Mouse (Mus musculus) forebrain, embryonic 15.5 days (tissue): ENCODE results near the gene Lmbr1. TPM values are rescaled to one million over a fixed set of nuclear protein-coding genes. Genes with fewer than 3 reads are reported as not detected.
"Not testable (repeated sequence)": the region's sequence is repeated elsewhere in the genome, so short reads cannot be mapped to it uniquely, and the experiment has no call there.

Source experiments
- ATAC-seq: fragments of 200-750 bp; cut with Nextera tagmentation; replicated peaks from 2 replicates; pipeline ENCODE4 v1.8.0; 2017; ENCODE audit warnings: mild to moderate bottlenecking, moderate TSS enrichment, moderate library complexity
- H3K27ac ChIP-seq: fragments of 300-500 bp; sonication (generic); replicated peaks from 2 replicates; pipeline ENCODE4 v1.5.1; 2015; ENCODE audit warnings: mild to moderate bottlenecking, inconsistent platforms
- H3K27me3 ChIP-seq: fragments of 300-500 bp; sonication (generic); 2 replicates; pipeline ENCODE4 v1.6.1; 2015; ENCODE audit warnings: inconsistent platforms
- H3K36me3 ChIP-seq: fragments of 300-500 bp; sonication (generic); 2 replicates; pipeline ENCODE4 v1.6.1; 2015; ENCODE audit warnings: mild to moderate bottlenecking, inconsistent platforms
- H3K4me1 ChIP-seq: fragments of 300-500 bp; sonication (generic); 2 replicates; pipeline ENCODE4 v1.6.1; 2015; ENCODE audit warnings: inconsistent platforms
- H3K4me2 ChIP-seq: fragments of 300-500 bp; sonication (generic); replicated peaks from 2 replicates; pipeline ENCODE4 v1.6.1; 2015; ENCODE audit warnings: mild to moderate bottlenecking, inconsistent platforms
- H3K4me3 ChIP-seq: fragments of 300-500 bp; sonication (generic); 2 replicates; pipeline ENCODE4 v1.5.1; 2015; ENCODE audit warnings: mild to moderate bottlenecking, inconsistent platforms
- H3K9ac ChIP-seq: fragments of 300-500 bp; sonication (generic); replicated peaks from 2 replicates; pipeline ENCODE4 v1.6.1; 2015; ENCODE audit warnings: mild to moderate bottlenecking, inconsistent platforms
- H3K9me3 ChIP-seq: fragments of 300-500 bp; sonication (generic); 2 replicates; pipeline ENCODE4 v1.6.1; 2016; ENCODE audit warnings: inconsistent platforms
- WGBS: fragments of 180-500 bp; shearing (Covaris S2); methylation state at CpG from one replicate; pipeline ENCODE4 v1.1.7; 2015; ENCODE audit warnings: mixed read lengths; 5-methylcytosine and 5-hydroxymethylcytosine counted together
- polyA plus RNA-seq: library from polyadenylated mRNA; unstranded; fragments of >200 nt; fragmentation: Nextera tagmentation; extraction: Ambion mirVana; gene quantifications from 2 replicates; pipeline ENCODE4 v1.2.1, GENCODE M21; 2015

Gene Lmbr1
- polyA plus RNA-seq: 25.7 and 26.3 TPM in 2 replicates

DNA sequence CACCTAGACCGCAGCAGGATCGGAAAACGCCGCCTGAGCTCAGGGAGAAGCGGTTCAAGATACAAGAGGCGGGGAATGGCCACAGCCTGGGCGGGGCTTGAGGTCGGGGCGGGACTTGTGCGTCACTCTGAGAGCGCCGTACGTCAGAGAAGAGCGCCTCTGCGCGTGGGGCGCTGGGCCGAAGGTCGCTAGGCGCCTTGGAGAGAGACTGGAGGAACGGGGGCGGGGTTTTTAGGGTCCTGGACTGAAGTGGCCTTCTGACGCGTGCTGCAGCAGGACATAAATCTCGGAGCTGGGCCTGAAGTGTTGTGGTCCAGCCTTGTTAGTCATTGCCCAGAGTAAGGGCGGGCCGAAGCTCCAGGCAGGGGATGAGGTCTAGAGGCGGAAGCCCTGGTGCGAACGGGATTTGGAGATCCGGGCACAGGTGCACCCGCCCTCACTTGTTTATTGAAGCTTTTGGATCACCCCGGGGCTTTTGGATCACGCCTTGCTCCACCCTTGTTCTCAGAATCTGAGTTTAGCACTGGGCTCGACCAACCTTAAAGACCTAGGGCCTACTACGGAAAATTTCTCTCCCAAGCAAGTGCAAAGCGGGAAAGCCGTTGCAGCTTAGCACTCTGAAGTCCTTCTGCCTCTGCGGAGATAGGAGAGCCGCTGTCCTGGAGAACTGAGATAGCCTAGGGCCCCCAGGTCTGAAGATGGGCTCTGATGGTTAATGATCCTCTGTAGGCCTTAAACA, at the start of gene Lmbr1:
Gene Lmbr1 (minus strand): TSS at position 93 of the 739 bp plus-strand sequence.
- peak within 1 kb of the TSS; percentile 86 for H3K4me2 ChIP-seq
- H3K27me3 ChIP-seq: no peaks in the 10 kb centered on the region
- H3K36me3 ChIP-seq: no peaks in the 10 kb centered on the region
- ATAC-seq: peak; percentile 98
- H3K9ac ChIP-seq: peak within 1 kb of the TSS; percentile 67
- H3K4me3 ChIP-seq: peak within 1 kb of the TSS; percentile 66
- H3K27ac ChIP-seq: peak within 1 kb of the TSS; percentile 73
- no peaks in the 10 kb centered on the region for H3K9me3 ChIP-seq
- under 1% methylated on average over 40 of the region's 40 CpGs for WGBS
- H3K4me1 ChIP-seq: peaks cover 16% of the 10 kb centered on the region

DNA sequence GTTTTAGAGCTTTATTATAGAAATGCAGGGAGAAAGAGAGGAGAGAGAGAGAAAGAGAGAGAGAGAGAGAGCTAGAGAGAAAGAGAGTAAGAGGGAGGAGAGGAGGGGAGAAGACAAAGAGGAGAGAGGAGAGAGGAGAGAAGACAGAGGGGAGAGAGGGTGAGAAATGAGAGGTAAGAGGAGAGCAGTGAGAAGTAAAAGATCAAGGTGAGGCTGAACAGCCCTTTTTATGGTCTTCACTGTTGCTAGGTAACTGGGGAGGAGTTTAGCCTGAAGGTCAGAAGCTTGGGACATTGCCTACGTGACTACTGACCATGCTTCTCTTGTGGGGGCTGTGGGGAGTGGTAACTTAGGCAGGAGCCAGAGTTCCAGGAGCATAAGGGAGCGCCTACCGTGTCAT, 45.1 kb upstream of the Lmbr1 start:
- WGBS: 64% methylated on average over 3 of the region's 3 CpGs
- not testable (repeated sequence) for H3K9ac ChIP-seq, H3K9me3 ChIP-seq

DNA sequence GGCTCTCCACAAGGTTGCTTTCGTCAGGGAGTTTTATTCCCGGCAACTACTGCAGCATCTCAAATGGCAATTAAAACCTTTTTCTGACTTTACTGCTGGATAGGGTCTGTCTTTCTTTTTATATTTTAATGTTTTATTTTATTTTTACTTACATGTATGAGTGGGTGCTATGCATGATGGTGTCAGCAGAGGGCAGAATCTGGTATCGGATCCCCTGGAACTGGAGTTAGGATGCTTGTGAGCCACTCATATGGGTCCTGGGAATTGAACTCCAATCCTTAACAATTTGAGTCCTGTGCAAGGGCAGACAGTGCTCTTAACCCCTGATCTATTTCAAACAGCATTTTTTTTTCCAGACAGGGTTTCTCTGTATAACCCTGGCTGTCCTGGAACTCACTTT, 34.9 kb upstream of the Lmbr1 start:
- 87% methylated on average over 3 of the region's 3 CpGs for WGBS
- Histone ChIP-seq H3K9me3 (no peaks in the 10 kb centered on the region), H3K4me3 (no peak overlapping the region), H3K4me1 (no peaks in the 10 kb centered on the region), H3K36me3 (no peaks in the 10 kb centered on the region), H3K9ac (no peak overlapping the region), H3K4me2 (no peak overlapping the region), H3K27me3 (no peaks in the 10 kb centered on the region), H3K27ac (no peak overlapping the region)
- no peak for ATAC-seq

More for the DNA sequence above, 45.1 kb upstream of the Lmbr1 start:
- not testable (repeated sequence) for ATAC-seq, H3K4me1 ChIP-seq, H3K4me2 ChIP-seq, H3K27ac ChIP-seq, H3K36me3 ChIP-seq, H3K27me3 ChIP-seq, H3K4me3 ChIP-seq

DNA sequence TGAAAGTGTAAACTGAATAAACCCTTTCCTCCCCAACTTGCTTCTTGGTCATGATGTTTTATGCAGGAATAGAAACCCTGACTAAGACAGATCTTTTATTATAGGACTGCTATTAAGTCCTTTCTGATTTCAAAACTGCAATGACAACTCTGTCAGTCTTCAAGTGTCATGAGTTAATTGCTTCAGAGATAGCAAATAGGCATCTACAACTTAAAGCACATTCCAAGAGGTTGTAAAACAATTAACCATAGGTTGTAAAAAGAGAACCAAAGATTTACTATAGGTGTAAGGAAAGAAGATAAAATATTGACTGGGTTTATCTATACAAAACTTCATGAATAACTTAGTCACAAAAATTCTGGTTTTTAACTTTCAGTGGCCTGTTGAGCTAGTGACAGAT, 32.7 kb upstream of the Lmbr1 start:
- H3K4me2 ChIP-seq: no peak overlapping the region
- no peaks in the 10 kb centered on the region for H3K4me1 ChIP-seq
- no peaks in the 10 kb centered on the region for H3K27me3 ChIP-seq
- no peak overlapping the region for H3K27ac ChIP-seq
- H3K9me3 ChIP-seq: no peaks in the 10 kb centered on the region
- no peak overlapping the region for H3K4me3 ChIP-seq
- ATAC-seq: no peak
- no peak overlapping the region for H3K9ac ChIP-seq
- H3K36me3 ChIP-seq: no peaks in the 10 kb centered on the region

DNA sequence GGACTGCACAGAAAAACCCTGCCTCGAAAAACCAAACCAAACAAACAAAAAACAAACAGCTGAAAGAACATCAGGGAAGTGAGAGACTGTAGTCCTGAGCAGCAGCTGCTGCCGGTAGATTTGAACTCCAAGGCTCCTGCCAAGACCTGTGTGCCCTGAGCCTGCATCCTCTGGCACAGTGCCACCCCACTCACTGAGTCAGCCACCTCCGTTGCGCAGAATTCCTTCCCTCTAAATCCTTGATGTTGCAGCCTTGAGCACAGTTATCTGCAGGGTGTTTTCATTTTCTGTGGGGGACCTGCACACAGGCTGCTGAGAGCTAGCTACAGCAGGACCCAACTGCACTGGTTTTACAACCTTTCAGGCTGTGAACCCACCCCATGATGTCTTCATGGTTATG, 20.2 kb upstream of the Lmbr1 start:
- no peak overlapping the region for H3K9ac ChIP-seq
- H3K9me3 ChIP-seq: no peaks in the 10 kb centered on the region
- no peaks in the 10 kb centered on the region for H3K36me3 ChIP-seq
- no peaks in the 10 kb centered on the region for H3K4me1 ChIP-seq
- no peak overlapping the region for H3K27ac ChIP-seq
- no peaks in the 10 kb centered on the region for H3K27me3 ChIP-seq
- H3K4me3 ChIP-seq: no peak overlapping the region
- no peak overlapping the region for H3K4me2 ChIP-seq
- no peak for ATAC-seq
- 66% methylated on average over 4 of the region's 4 CpGs for WGBS

DNA sequence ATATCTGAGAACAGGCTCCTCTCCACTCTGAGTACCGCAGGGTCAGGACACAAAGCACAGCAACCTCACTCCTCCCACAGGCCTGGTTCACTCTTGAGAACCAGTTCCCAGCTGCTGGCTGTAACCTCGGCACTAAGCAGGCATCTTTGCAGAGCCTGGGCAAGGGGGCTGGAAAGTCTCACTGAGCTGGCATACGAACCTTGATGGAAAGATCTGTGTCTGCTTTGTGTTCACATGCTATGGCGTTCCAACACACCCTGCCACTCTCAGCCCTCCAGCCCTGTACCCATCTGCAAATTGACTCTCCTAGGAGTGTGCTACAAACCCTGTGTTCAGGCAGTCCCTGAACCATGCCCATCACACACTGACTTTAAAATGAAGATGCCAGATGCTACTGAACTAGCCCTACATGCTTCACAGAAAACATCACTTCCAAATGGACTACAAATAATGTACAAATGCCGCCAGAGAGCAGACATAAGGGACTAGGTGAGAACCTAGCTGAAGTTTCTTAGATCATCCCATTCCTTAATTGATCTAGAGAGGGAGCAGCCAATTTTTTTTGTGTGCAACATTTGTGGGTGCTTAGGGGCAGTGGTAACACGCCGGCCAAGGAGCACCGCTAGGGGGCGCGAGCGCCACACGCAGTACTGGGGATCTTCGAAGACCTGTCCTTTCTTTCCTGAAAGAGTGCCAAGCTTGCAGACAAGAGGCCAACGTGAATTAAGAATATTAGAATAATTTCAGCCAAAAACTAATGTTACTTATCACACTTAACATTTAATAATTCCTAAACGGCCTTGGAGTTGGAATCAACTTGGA, 11.0 kb upstream of the Lmbr1 start:
- H3K9me3 ChIP-seq: no peaks in the 10 kb centered on the region
- no peaks in the 10 kb centered on the region for H3K36me3 ChIP-seq
- 0 out of 2 replicates have a peak, but pooled peaks cover 4% of the 10 kb centered on the region for H3K27me3 ChIP-seq
- 0 out of 2 replicates have a peak, but pooled peaks have one; percentile 46 for ATAC-seq
- H3K4me1 ChIP-seq: no peaks in the 10 kb centered on the region
- no peak overlapping the region for H3K4me2 ChIP-seq
- H3K27ac ChIP-seq: no peak overlapping the region
- 23% methylated on average over 15 of the region's 15 CpGs for WGBS
- H3K9ac ChIP-seq: no peak overlapping the region
- H3K4me3 ChIP-seq: no peak overlapping the region

DNA sequence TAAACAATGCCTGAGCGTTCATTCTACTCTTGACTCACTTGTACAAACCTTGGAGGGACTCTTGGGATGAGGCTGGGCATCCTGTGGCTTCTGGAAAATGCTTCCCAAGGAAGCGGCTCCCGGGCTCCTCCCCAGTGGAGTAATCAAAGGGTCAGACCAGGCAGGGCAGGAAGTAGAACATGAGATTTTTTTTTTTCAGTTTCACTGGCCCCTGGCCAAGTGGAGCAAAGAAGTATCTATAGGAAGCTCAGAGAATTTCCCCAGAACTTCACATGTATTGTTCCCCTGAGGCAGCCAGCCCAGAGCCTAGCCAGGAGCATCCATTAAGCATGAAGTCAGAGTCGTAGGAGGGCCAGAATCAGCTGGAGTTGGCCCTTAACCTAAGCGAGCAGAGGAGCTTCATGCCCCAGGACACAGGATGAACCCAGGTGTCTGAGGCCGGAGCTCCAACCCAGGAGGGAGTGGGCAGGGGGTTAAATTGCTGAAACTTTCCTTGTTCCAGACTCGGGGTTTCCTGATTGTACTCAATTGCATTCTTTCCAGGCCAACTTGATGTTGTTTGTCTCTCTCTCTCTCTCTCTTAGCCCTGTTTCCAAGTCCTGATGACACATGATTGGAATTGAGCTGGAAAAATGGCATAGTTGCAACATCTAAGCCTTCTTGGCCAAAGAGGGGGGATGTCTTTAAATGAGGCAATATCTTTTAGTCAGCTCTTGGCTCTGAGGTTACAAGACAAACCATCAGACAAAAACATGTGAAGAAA, 10.2 kb upstream of the Lmbr1 start:
- no peak overlapping the region for H3K4me3 ChIP-seq
- H3K27ac ChIP-seq: no peak overlapping the region
- H3K4me1 ChIP-seq: no peaks in the 10 kb centered on the region
- 60% methylated on average over 7 of the region's 7 CpGs for WGBS
- H3K9ac ChIP-seq: no peak overlapping the region
- H3K4me2 ChIP-seq: no peak overlapping the region
- 0 out of 2 replicates have a peak, but pooled peaks cover 4% of the 10 kb centered on the region for H3K27me3 ChIP-seq
- no peak for ATAC-seq
- H3K9me3 ChIP-seq: no peaks in the 10 kb centered on the region
- no peaks in the 10 kb centered on the region for H3K36me3 ChIP-seq

DNA sequence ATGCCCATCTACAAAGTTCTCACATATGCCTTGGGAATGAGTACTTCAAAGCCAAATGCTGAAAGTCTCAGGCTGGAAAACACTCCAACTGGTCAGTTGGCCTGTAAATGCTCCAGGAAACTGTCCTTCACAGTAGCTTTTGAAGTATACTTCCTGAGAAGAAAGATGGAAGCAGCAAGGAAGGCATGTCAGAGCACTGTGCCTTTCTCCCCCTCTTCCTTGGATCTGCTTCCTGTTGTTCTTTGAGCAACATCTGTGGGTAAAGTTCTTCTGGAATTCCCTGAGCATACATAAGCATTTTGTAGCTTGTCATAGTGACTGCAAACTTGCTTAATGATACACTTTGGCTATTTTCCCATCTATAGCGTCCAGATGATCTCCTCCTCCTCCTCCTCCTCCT, 9.4 kb upstream of the Lmbr1 start:
- no peak for ATAC-seq
- 85% methylated on average over 1 of the region's 1 CpGs for WGBS
- no peak overlapping the region for H3K27ac ChIP-seq
- no peaks in the 10 kb centered on the region for H3K36me3 ChIP-seq
- no peaks in the 10 kb centered on the region for H3K9me3 ChIP-seq
- H3K4me1 ChIP-seq: no peaks in the 10 kb centered on the region
- no peak overlapping the region for H3K4me3 ChIP-seq
- no peak overlapping the region for H3K9ac ChIP-seq
- H3K27me3 ChIP-seq: 0 out of 2 replicates have a peak, but pooled peaks cover 4% of the 10 kb centered on the region
- no peak overlapping the region for H3K4me2 ChIP-seq

DNA sequence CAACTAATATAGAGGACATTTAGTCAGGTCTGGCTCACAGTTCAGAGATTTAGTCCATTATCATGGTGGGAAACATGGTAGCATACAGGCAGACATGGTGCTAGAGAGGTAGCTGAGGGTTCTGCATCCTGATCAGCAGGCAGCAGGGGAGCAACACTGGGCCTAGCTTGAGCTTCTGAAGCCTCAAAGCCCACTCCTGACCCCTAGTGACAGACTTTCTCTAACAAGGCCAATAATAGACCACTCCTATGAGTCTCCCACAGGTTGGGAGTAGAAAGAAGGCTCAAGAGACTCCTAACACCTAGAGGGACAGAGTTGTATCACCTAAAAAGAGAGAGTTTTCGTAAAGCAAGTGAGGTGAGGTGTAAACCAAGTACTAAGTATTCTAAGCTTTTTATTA, 4.6 kb upstream of the Lmbr1 start:
- Histone ChIP-seq H3K36me3 (no peaks in the 10 kb centered on the region), H3K9ac (no peak overlapping the region), H3K9me3 (no peaks in the 10 kb centered on the region), H3K4me2 (no peak overlapping the region), H3K4me1 (peaks cover 7% of the 10 kb centered on the region), H3K27ac (no peak overlapping the region), H3K4me3 (no peak overlapping the region), H3K27me3 (no peaks in the 10 kb centered on the region)
- 77% methylated on average over 1 of the region's 1 CpGs for WGBS
- ATAC-seq: no peak

DNA sequence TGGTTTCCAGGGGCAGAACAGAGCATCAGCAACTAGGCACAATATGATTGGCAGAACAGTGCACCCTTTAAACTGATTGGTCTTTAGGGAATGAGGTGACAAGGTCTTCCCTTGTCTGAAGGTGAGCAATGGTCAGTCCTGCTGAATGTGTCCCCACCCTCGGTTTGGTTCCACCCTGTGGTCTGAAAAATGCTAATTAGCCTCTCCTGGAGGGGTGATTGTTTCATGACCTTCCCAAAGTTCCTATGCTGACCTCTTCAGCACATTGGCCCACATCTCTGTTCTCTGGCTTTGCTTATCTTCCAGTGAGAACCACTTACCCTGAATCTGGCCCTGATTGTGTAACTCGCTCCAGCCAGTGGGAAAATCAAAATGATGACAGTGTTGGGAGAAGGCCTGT, 1.9 kb upstream of the Lmbr1 start:
- Histone ChIP-seq H3K4me3 (no peak overlapping the region), H3K4me1 (peaks cover 16% of the 10 kb centered on the region), H3K27ac (no peak overlapping the region), H3K27me3 (no peaks in the 10 kb centered on the region), H3K4me2 (no peak overlapping the region), H3K9me3 (no peaks in the 10 kb centered on the region), H3K9ac (no peak overlapping the region), H3K36me3 (no peaks in the 10 kb centered on the region)
- 65% methylated on average over 2 of the region's 2 CpGs for WGBS
- no peak for ATAC-seq

DNA sequence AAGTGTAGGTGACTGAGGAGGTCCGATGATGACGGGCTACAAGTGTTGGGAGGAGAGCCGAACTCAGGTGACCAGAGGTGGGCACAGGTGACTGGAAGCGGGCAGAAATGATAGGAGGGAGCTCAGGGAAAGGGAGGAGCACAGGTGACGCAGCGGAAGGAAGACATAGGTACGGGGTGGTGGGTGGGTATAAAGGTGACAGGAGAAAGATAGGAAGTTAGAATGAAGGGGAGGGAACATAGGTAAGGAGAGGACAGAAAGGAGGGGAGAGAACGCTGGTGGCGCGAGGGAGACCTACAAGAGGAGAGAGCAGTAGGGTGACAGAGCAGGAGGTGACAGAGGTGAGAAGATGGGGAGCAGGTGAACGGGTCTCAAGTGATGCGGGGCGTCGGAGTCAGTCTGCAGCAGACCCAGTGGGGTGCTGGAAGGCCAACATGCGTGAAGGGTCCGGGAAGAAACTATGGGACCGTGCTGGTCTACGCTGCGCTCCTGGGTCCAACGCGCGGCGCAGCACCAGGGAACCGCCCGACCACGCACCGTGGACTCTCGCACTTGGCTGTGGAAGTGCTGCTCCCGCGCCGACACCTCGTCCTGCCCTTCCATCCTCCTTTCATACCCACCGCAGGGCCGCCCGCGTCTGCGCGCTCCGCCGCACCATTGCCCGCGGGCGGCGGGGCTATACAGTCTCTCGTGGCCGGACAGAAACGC, 446 bp downstream of the Lmbr1 start:
- Histone ChIP-seq H3K4me2 (peak overlapping the region; percentile 86), H3K4me3 (peak overlapping the region; percentile 66), H3K36me3 (no peaks in the 10 kb centered on the region), H3K4me1 (peaks cover 16% of the 10 kb centered on the region), H3K9me3 (no peaks in the 10 kb centered on the region), H3K27me3 (no peaks in the 10 kb centered on the region), H3K9ac (peak overlapping the region; percentile 67), H3K27ac (peak overlapping the region; percentile 73)
- peak; percentile 88 for ATAC-seq
- WGBS: 1% methylated on average over 47 of the region's 47 CpGs
